Mouse (Mus musculus) cerebellum, postnatal 4 days (tissue): ENCODE measurements at regions not wholly inside any gene's neighbourhood (a gene's known extent, or its start where the extent isn't known, plus 50 kb on each side); places are given as distances from the start of the nearest gene placed in this dataset.

ENCODE experiments used
- DNase-seq, 2 experiments: peaks; one replicate each; pipeline ENCODE4 v3.0.0; 2022; ENCODE audit warnings: low spot score in 2 of 2, mixed read lengths in 1 of 2

DNA sequence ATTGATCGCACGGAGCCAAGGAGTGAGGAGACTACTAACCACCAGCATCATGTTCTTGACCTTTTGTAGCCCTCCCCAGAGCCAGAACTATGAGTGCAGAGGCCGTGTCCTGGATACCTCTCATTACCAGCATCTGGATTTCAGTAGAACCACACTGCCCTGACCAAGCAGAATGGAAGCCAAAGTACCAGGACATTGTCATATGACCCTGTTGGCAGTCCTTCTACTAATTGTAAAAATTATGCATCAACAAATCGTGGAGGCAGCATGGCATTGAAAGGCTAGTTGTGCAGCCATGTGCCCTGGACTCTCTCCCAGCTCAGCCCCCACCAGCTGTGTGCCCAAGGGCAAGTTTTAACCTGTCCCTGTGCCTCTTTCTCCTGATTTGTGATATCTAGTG, 135.6 kb upstream of the Dock1 start:
- DNase-seq = no peak

DNA sequence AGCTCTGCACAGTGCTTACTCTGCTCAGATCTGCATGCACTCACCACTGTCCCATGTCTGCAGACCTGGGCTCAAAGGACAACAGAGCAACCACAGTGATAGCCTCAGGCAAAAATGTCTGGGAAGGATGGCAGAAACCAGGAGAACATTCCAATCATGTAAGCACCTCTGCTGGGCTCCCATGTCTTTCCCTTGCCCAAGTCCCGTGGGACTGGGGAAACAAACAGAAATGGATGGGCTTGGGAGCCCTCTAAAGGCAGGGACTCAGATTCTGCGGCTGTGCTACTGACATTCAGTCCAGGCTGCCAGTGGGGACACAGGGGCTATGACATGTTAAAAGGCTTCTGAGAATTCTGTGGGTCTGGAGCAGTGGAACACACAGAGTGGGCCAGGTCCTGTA, 128.8 kb upstream of the Dock1 start:
- DNase-seq = no peak

DNA sequence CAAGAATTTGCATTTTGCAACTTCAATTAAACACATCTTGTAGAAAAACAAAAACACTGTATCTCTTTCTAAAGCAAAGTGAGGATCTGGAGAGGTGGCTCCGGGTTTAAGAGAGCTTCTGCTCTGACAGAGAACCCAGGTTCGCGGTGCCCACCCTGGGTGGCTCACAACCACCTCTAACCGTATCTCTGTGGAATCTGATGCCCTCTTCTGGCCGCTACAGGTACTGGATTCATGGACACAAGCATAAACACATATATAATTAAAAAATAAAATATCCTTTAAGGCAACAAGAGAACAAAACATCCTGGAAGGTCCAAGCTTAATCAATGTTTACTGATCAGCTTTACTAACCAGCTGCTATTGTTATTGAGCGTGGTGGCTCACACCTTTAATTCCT, 124.3 kb upstream of the Dock1 start:
- DNase-seq = no peak

DNA sequence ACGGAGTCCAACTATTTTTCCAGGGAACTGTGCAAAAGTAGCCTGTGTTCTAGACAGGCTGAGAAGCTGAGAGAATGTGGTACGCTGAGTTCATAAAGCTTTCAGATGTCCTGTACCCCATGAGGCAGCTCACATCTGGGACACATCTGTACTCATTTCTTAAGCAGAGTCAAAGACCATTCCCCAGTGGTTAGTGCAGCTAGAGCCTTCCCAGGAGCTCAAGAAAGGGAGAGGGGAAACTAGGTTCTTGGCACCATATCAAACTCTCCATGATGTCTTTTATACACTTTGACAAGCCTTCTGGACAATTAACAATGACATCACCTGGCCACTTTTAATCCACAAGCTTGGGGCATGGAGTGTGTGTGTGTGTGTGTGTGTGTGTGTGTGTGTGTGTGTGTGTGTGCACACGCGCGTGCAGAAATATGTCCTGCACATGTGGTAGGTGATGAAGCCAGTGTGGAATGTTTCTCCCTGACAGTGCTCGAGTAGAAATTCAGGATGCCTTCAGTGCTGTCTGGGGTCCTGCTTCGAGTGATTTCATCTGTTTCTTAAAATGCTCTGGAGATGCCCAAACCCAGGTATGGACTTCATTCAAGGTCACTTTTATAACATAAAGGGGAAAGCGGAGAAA, 121.1 kb upstream of the Dock1 start:
- no peak for DNase-seq

DNA sequence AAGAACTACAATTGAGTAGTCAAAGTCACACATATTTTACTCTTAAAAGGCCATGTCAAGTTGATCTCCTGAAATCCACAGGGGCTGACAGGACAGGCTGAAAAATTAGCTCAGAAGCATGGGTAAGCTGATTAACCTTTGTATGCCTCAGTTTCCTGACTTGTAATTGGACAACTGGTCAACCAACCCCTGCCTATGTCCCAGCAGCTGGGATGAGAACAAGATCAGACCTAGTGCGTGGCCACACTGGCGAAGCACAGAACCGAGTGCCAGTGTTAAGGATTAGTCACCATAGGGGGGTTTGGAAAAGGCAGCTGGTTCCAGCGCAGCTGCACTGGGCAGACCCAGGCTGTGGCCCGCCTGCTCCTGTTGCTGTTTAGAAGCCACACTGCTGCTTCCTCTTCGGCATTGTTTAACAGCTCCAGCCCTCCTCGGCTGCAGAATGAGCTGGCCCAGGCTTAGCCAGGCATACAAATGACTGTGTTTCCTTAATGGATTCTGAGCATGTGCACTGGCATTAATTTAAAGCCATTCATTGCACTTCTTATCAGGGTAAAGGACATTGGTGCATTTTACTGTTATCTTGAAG, 120.1 kb upstream of the Dock1 start:
- peak in 1 of 2 experiments; percentile 37 for DNase-seq

DNA sequence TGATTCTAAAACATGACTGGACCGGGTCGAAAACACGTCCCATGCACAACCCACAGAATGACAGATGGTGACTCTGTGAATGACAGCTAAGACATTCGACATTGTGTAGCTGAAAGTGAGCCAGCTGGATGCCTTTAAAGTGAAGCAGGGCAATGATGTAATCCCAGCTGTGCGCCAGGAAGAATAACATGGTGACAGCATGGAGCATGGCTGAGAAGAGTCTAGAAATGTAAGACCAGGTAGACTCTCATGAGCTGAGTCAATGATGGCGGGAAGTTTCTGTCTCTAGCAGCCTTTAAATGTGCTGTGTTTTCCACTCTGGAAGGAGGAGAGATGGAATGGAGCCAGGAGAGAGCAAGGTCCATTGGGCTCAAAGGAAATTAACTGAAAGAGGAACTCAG, 118.4 kb upstream of the Dock1 start:
- DNase-seq = peak in 1 of 2 experiments; percentile 9

DNA sequence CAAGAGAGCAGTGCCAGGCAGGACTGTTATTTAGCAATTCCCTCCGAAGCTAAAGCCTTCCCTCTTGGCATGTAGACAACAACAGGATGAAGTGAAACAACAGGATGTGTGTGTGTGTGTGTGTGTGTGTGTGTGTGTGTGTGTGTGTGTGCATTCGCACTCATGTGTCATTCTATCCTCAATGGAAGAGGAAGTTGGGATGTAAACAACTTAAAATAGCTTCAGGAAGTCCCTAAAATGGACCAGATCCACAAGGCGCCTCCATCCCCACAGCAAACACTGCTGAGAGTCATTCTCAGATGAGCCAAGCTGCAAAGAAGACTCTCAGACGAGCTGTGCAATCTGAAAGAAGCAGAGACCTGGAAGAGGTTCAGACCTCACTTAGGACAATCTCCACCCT, 114.4 kb upstream of the Dock1 start:
- no peak for DNase-seq

DNA sequence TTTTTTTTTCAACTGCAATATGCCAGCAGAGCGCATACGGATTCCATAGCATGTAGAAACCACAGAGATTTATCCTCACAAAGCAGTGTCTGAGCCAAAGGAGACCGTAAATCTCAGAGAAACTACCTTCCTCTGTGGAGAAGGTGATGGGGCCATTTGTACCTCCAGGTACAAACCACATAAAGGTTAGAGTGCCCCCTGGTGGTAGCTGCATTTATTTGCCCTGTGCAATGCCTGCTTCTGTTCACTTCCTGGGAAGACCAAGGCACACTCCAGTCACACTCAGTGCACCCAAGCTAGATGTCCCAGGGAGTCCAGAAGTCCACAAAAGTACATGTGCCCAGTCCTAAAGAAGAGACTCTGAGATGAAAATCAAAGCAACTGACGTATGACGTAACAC, 104.1 kb upstream of the Dock1 start:
- DNase-seq = peak; percentile 55 to 61

DNA sequence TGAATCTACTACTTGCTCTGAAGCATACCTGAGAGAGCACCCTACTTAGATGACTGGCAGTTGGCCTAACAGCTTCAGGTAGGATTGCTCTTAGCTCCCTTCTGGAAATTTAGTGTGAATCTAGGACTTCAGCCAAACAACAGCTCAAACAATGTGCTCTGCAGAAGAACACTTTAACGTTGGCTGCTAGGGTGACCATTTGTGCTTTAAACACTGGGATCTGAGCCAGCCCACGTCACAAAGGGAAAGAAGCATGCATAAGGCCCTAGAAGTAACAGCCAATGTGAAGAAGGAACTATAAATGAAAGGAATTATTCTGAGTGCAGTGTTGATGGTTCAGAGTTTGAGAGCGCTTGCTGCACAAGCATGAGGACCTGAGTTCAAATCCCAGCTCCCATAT, 101.2 kb upstream of the Dock1 start:
- no peak for DNase-seq

DNA sequence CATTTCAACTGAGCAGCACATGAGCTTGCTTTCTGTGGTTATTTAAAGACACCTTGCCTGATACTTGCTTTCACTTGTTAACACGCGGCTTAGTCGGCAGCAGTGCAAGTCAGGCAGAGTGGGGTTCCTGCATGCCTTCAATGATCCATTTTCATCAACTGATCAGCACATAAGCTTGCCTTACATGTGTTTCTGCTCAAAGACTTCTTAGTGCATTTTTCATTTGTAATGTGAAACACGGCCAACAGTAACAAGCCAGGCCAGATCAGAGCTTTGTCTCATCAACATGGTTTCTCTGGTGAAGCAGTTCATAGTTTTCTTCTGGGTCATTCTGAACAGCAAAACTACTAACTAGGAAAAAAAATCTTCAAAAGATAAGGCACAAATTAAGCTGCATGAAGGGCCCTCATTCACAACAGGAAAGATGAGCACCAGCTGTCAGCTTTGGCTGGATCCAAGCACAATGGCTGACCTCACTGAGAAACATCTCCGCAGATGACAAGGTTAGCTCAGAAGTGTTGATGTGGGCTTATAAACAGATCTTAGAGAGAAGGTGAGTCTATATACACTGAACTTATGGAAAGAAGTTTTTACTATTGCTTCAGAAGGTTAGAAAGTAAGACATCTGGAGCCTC, 100.2 kb upstream of the Dock1 start:
- DNase-seq = no peak

DNA sequence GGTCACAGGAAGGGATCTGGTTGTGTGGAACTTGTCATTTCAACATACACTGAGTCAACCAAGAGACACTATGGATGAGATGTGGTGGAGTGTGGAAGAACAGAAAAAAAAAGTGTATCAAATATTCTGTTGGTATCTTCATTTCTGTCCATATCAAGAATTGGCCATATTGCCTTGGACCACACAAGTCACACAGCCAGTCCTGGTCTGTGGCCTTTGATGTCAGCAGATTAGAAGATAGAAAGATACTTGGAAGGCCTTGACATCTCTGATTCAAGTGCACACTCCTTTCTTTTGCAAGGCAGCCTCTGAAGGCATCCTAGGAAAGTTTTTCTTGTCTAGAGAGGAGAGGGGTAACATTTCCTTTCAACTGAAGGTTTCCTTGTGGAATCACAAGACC, 88.7 kb upstream of the Dock1 start:
- DNase-seq = no peak

DNA sequence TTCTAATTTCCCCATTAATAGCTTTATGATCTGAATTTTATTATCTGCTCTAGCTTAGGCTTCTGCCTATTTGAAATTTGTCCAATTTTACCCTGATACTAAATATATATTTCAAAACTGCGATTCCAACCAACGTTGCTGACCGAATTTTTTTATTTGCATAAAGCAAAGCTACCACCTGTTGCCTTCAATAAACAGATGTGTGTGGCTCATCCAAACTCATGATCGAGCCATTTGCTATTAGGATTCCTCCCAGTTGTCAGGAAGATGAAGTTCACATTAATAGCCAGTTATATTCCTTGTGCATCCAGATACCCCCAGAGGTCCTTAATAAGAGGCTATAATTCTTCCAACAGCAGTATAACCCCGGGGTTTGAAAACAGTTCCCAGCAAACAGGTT, 85.0 kb upstream of the Dock1 start:
- DNase-seq = no peak

DNA sequence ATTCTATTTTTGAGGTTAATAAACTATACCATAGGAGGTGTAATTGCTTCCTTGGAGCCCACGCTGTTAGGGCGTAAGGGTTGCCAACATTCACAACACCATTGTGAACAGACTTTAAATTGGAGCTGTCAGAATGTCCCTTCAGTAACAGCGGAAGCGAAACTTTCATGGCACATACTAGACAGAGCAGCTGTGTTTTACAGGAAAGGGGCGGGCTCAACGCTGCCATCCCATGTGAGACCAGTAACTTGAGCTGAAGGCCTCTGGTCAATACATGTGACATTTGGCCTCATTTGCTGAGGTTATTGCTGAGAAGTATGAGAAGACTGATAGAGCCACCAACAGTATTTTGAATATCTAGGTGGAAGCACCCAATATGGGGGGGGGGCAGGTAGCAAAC, 83.5 kb upstream of the Dock1 start:
- DNase-seq = no peak

DNA sequence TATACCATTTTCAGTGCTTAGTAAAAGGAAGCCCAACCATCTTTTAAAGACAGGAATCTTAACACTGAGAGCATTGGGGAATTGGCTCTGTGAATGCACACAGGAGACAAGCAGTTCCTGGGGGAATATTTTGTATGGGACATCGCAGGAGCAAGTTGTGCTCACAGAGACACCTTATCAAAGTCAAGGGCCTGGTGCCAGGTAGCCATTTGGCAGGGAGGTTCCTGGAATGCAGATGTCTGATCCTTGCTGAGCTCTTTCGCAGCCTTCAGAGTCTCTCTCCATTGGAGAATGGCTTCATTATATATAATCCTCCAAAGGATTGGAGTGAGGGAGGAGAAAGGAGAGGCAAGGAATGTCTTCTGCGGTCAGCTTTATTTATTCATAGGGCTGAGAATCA, 62.6 kb upstream of the Dock1 start:
- no peak for DNase-seq

DNA sequence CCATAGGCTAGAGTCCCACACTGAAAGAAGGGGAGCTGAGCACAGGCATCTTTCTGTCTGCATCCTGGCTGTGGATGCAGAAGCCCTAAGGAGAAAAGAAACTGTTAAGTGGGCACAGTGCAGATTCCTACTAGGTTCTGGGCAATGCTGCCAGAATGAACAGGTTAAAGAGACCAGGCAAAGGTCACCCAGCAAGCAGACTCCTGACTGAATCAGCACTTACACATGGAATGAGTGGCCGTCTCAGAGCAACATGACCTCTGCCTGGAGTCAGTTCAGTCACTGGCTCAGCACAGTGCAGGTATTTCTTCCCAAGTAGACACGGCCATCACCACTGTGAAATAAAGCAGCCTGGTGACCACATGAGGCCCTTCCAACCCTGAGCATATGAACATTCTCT, 60.3 kb upstream of the Dock1 start:
- no peak for DNase-seq

DNA sequence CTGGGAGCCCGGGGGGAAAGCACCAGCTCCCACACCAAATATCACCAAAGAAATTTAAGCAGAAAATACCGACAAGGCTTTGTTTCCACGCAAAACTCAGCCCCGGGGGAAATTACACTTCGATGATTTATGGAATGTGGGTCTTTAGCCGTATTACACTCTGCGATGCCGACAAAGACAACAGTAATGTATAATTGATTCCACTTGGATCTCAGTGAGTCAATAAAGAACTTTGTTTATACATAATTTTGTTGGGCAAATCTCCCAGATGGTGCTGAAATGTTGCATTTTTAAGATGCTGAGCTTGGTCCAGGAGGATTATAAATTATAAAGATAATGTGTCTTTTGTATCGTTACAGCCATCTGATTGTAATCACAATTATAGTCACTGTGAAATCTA, 59.1 kb upstream of the Dock1 start:
- no peak for DNase-seq

DNA sequence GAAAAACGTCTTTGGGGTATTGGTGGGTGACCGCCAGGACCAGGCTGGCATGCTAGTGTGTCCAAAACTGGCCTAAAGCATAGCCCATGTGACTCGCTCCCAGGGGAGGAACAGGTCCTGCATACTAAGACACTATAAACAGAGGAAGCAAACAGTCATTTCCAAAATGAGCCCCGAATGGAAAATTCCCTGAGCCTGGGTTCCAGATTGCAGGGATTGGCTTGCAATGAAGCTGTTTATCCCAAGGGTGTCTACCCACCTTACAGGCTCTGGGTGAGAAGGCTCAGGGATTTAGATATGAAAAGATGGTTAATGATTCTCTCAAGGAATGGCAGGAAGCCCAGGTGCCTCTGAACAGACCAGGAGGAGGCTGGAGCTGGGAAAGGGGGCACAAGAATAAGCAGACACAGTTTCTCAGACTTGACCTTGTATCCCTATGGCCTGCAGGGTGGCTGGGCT, 58.2 kb upstream of the Dock1 start:
- DNase-seq = peak in 1 of 2 experiments; percentile 11

DNA sequence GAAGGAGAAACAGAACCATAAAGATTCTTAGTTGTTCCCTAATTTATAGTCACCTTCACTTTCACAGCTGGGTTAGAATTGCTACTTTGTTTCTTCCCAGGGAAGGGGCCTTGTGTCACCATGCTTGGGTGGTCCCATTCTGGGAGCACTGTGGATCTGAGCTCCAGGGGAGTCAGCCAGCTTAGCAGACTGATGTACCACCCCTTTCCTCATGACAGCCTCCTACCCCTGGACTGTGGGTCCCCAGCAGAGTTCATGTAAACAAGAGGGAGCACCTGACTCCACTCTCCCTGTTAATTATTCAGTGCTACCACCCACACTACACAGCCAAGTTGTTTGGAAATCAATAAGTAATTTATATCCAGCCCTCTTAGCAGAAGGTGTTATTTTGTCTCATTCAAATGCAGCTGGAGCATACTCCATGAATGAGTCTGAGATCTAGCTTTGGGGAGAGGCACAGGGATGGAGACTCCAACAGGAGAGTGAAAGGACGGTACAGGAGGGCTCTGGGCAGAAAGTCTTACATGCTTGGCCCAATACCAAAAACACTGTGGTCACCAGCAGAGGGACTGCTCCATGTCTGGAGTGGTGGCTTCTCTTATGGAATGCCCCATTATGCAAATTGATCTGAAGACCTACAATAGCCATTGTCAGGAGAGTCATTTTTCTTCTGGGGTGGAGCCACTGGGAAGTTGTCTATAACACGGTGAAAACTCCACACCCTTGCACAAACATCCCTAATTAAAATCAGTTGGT, 51.1 kb upstream of the Dock1 start:
- no peak for DNase-seq

DNA sequence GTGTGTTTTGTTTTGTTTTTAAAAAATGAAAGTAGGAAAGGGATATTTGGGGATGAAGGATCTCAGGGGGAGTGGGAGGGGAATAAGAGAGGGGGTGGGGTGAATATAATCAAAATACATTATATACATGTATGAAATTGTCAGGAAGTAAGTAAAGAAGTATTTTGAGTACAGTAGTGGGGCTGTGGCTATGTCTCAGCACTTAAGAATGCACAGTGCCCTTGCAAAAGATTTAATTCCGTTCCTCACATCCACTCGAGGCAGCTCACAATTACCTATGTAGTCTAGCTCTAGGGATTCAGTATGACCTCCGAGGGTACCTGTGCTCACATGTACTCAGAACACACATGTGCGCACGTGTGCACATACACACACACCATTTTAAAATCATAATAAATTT, 50.4 kb upstream of the Dock1 start:
- DNase-seq = no peak
